Mouse (Mus musculus): ENCODE measurements around the gene Tmem176a.

DNA sequence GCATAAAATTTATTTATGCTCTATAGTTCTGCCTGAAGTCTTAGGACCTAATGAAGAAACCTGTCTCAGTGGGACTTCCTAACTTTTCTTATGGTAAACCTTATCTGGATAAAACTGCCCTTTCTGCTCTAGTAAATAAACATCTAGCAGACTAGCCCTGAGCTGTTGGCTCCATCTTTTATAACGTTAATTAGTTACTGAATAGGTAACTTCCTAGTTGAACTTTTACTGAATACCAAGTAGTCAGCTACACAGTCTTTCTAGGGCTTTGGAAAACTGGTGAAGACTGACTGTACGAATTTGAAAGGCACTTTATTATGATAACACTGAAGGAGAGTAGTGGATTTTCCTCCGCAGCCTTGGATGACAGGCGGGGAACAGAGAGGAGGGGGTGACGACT lies 55.2 kb downstream of the Tmem176a start:
- TF ChIP-seq CTCF (IDR thresholded peaks at IDR 0.05; ENCODE audit: borderline replicate concordance, insufficient read depth, low read length) (no peak), POLR2A (IDR thresholded peaks at IDR 0.05; ENCODE audit: low read depth, low read length) (no peak)

Data from embryonic fibroblast, embryonic 13.5 days (primary cell).